Mouse (Mus musculus) heart, embryonic 12.5 days (tissue): ENCODE measurements around the gene Patj. TPM values are rescaled to one million over a fixed set of nuclear protein-coding genes. Genes with fewer than 3 reads are reported as not detected.

ENCODE experiments used
- ATAC-seq: fragments of 200-750 bp; cut with Nextera tagmentation; 2 replicates; pipeline ENCODE4 v1.8.0; 2017; ENCODE audit warnings: moderate TSS enrichment, moderate library complexity; ENCODE audit not compliant: insufficient number of reproducible peaks, low FRiP score
- H3K27ac ChIP-seq: fragments of 300-500 bp; sonication (generic); 2 replicates; pipeline ENCODE4 v1.5.1; 2016; ENCODE audit warnings: mild to moderate bottlenecking, moderate library complexity; ENCODE audit not compliant: poor library complexity, severe bottlenecking
- H3K27me3 ChIP-seq: fragments of 300-500 bp; sonication (generic); replicated peaks from 2 replicates; pipeline ENCODE4 v1.6.1; 2016; ENCODE audit warnings: mild to moderate bottlenecking, moderate library complexity
- H3K36me3 ChIP-seq: fragments of 300-500 bp; sonication (generic); 2 replicates; pipeline ENCODE4 v1.6.1; 2016; ENCODE audit warnings: mild to moderate bottlenecking, moderate library complexity
- H3K4me1 ChIP-seq: fragments of 300-500 bp; sonication (generic); replicated peaks from 2 replicates; pipeline ENCODE4 v1.6.1; 2016; ENCODE audit warnings: mild to moderate bottlenecking
- H3K4me2 ChIP-seq: fragments of 300-500 bp; sonication (generic); 2 replicates; pipeline ENCODE4 v1.6.1; 2016; ENCODE audit warnings: mild to moderate bottlenecking, moderate library complexity
- H3K4me3 ChIP-seq: fragments of 300-500 bp; sonication (generic); 2 replicates; pipeline ENCODE4 v1.5.1; 2016; ENCODE audit warnings: mild to moderate bottlenecking
- H3K9ac ChIP-seq: fragments of 300-500 bp; sonication (generic); 2 replicates; pipeline ENCODE4 v1.6.1; 2016; ENCODE audit warnings: mild to moderate bottlenecking, moderate library complexity
- H3K9me3 ChIP-seq: fragments of 300-500 bp; sonication (generic); replicated peaks from 2 replicates; pipeline ENCODE4 v1.6.1; 2016; ENCODE audit warnings: mild to moderate bottlenecking, moderate library complexity
- WGBS: fragments of 180-500 bp; shearing (Covaris S2); methylation state at CpG from one replicate; pipeline ENCODE4 v1.1.7; 2016; 5-methylcytosine and 5-hydroxymethylcytosine counted together
- polyA plus RNA-seq: library from polyadenylated mRNA; unstranded; fragments of >200 nt; fragmentation: Nextera tagmentation; extraction: Ambion mirVana; gene quantifications from 2 replicates; pipeline ENCODE4 v1.2.1, GENCODE M21; 2016

Patj gene
- polyA plus RNA-seq, 1 experiment from 2014 or later: 14.8 TPM

- H3K4me3 ChIP-seq: no peak overlapping the region
- WGBS: 85% methylated on average over 2 of the region's 2 CpGs
- ATAC-seq: no peak
These were observed 160.1 kb downstream of the Patj start for GRCm38 (mm10) chr4:98555666-98556065.

GRCm38 (mm10) chr4:98556449-98556848 is 160.9 kb downstream of the Patj start:
- H3K9me3 ChIP-seq: no peaks in the 10 kb centered on the region
- WGBS: 75% methylated on average over 6 of the region's 6 CpGs
- H3K27ac ChIP-seq: no peak overlapping the region
- no peak for ATAC-seq
- H3K27me3 ChIP-seq: no peaks in the 10 kb centered on the region
- H3K4me3 ChIP-seq: no peak overlapping the region
- peaks cover 2% of the 10 kb centered on the region; the same call in 1 of the 2 replicates for H3K4me1 ChIP-seq
- no peak overlapping the region for H3K9ac ChIP-seq
- no peak overlapping the region for H3K4me2 ChIP-seq
- H3K36me3 ChIP-seq: no peaks in the 10 kb centered on the region

More at GRCm38 (mm10) chr4:98555666-98556065, 160.1 kb downstream of the Patj start:
- H3K27me3 ChIP-seq: no peaks in the 10 kb centered on the region
- H3K9ac ChIP-seq: no peak overlapping the region
- H3K4me1 ChIP-seq: peaks cover 5% of the 10 kb centered on the region; the same call in 1 of the 2 replicates
- H3K9me3 ChIP-seq: no peaks in the 10 kb centered on the region
- no peak overlapping the region for H3K27ac ChIP-seq
- H3K36me3 ChIP-seq: no peaks in the 10 kb centered on the region
- no peak overlapping the region for H3K4me2 ChIP-seq

- no peak overlapping the region for H3K27ac ChIP-seq
These were observed 161.6 kb downstream of the Patj start for GRCm38 (mm10) chr4:98557192-98557591.

GRCm38 (mm10) chr4:98560196-98560830 is 164.7 kb downstream of the Patj start:
- H3K27ac ChIP-seq: no peak overlapping the region
- WGBS: 84% methylated on average over 9 of the region's 9 CpGs
- H3K4me3 ChIP-seq: no peak overlapping the region

More at GRCm38 (mm10) chr4:98557192-98557591, 161.6 kb downstream of the Patj start:
- Histone ChIP-seq H3K4me1 (no peaks in the 10 kb centered on the region), H3K4me2 (no peak overlapping the region), H3K9me3 (no peaks in the 10 kb centered on the region), H3K4me3 (no peak overlapping the region), H3K36me3 (no peaks in the 10 kb centered on the region), H3K9ac (no peak overlapping the region), H3K27me3 (no peaks in the 10 kb centered on the region)
- 74% methylated on average over 13 of the region's 13 CpGs for WGBS
- ATAC-seq: no peak

GRCm38 (mm10) chr4:98563082-98563481 is 167.5 kb downstream of the Patj start:
- peak overlapping the region; percentile 56 for H3K9ac ChIP-seq
- 43% methylated on average over 5 of the region's 5 CpGs for WGBS
- no peaks in the 10 kb centered on the region for H3K36me3 ChIP-seq
- H3K27me3 ChIP-seq: no peaks in the 10 kb centered on the region
- H3K4me3 ChIP-seq: no peak overlapping the region
- H3K4me1 ChIP-seq: peaks cover 29% of the 10 kb centered on the region
- H3K4me2 ChIP-seq: peak overlapping the region; percentile 38
- H3K9me3 ChIP-seq: no peaks in the 10 kb centered on the region
- ATAC-seq: peak; percentile 37; the same call in 1 of the 2 replicates
- H3K27ac ChIP-seq: peak overlapping the region; percentile 91

More at GRCm38 (mm10) chr4:98560196-98560830, 164.7 kb downstream of the Patj start:
- ATAC-seq: no peak
- Histone ChIP-seq H3K9ac (no peak overlapping the region), H3K9me3 (no peaks in the 10 kb centered on the region), H3K4me1 (peaks cover 23% of the 10 kb centered on the region), H3K36me3 (no peaks in the 10 kb centered on the region), H3K27me3 (no peaks in the 10 kb centered on the region), H3K4me2 (no peak overlapping the region)

GRCm38 (mm10) chr4:98563506-98564195 is 168.1 kb downstream of the Patj start:
- WGBS: 44% methylated on average over 10 of the region's 10 CpGs
- Histone ChIP-seq H3K9ac (no peak overlapping the region), H3K27ac (peak overlapping the region; percentile 91), H3K36me3 (no peaks in the 10 kb centered on the region), H3K4me3 (no peak overlapping the region), H3K4me1 (peaks cover 29% of the 10 kb centered on the region), H3K4me2 (no peak overlapping the region), H3K9me3 (no peaks in the 10 kb centered on the region), H3K27me3 (no peaks in the 10 kb centered on the region)
- ATAC-seq: peak; percentile 83; the same call in 1 of the 2 replicates

- Histone ChIP-seq H3K27me3 (no peaks in the 10 kb centered on the region), H3K4me3 (no peak overlapping the region), H3K4me1 (peaks cover 29% of the 10 kb centered on the region), H3K27ac (peak overlapping the region; percentile 85), H3K9ac (no peak overlapping the region), H3K4me2 (no peak overlapping the region), H3K36me3 (no peaks in the 10 kb centered on the region), H3K9me3 (no peaks in the 10 kb centered on the region)
- WGBS: 67% methylated on average over 6 of the region's 6 CpGs
- ATAC-seq: no peak
These were observed 168.7 kb downstream of the Patj start for GRCm38 (mm10) chr4:98564196-98564865.

GRCm38 (mm10) chr4:98566741-98567140 is 171.2 kb downstream of the Patj start:
- Histone ChIP-seq H3K27me3 (no peaks in the 10 kb centered on the region), H3K4me1 (peaks cover 33% of the 10 kb centered on the region), H3K36me3 (no peaks in the 10 kb centered on the region), H3K9me3 (no peaks in the 10 kb centered on the region), H3K27ac (no peak overlapping the region), H3K4me2 (no peak overlapping the region), H3K4me3 (no peak overlapping the region), H3K9ac (no peak overlapping the region)
- WGBS: 88% methylated on average over 6 of the region's 6 CpGs
- no peak for ATAC-seq

GRCm38 (mm10) chr4:98567457-98567856 is 171.9 kb downstream of the Patj start:
- Histone ChIP-seq H3K9ac (no peak overlapping the region), H3K36me3 (no peaks in the 10 kb centered on the region), H3K27ac (no peak overlapping the region), H3K27me3 (no peaks in the 10 kb centered on the region), H3K9me3 (no peaks in the 10 kb centered on the region), H3K4me2 (no peak overlapping the region), H3K4me3 (no peak overlapping the region), H3K4me1 (peaks cover 32% of the 10 kb centered on the region)
- ATAC-seq: no peak
- 90% methylated on average over 9 of the region's 9 CpGs for WGBS

- Histone ChIP-seq H3K9ac (no peak overlapping the region), H3K4me2 (no peak overlapping the region), H3K9me3 (no peaks in the 10 kb centered on the region), H3K27me3 (no peaks in the 10 kb centered on the region), H3K4me3 (no peak overlapping the region), H3K36me3 (no peaks in the 10 kb centered on the region), H3K4me1 (peaks cover 13% of the 10 kb centered on the region), H3K27ac (no peak overlapping the region)
- ATAC-seq: no peak
- WGBS: 38% methylated on average over 4 of the region's 4 CpGs
These were observed 174.3 kb downstream of the Patj start for GRCm38 (mm10) chr4:98569904-98570303.

GRCm38 (mm10) chr4:98577275-98577674 is 181.7 kb downstream of the Patj start:
- Histone ChIP-seq H3K4me1 (0 out of 2 replicates have a peak, but pooled peaks cover 4% of the 10 kb centered on the region), H3K9me3 (no peaks in the 10 kb centered on the region), H3K27ac (no peak overlapping the region), H3K36me3 (no peaks in the 10 kb centered on the region), H3K27me3 (no peaks in the 10 kb centered on the region), H3K4me2 (no peak overlapping the region), H3K4me3 (no peak overlapping the region), H3K9ac (no peak overlapping the region)
- no peak for ATAC-seq
